Mouse (Mus musculus): ENCODE measurements around the gene Hadh. TPM values are rescaled to one million over a fixed set of nuclear protein-coding genes. Genes with fewer than 3 reads are reported as not detected.

Hadh gene
- 49.4 TPM for polyA plus RNA-seq (2017; shearing (Covaris generic))

DNA sequence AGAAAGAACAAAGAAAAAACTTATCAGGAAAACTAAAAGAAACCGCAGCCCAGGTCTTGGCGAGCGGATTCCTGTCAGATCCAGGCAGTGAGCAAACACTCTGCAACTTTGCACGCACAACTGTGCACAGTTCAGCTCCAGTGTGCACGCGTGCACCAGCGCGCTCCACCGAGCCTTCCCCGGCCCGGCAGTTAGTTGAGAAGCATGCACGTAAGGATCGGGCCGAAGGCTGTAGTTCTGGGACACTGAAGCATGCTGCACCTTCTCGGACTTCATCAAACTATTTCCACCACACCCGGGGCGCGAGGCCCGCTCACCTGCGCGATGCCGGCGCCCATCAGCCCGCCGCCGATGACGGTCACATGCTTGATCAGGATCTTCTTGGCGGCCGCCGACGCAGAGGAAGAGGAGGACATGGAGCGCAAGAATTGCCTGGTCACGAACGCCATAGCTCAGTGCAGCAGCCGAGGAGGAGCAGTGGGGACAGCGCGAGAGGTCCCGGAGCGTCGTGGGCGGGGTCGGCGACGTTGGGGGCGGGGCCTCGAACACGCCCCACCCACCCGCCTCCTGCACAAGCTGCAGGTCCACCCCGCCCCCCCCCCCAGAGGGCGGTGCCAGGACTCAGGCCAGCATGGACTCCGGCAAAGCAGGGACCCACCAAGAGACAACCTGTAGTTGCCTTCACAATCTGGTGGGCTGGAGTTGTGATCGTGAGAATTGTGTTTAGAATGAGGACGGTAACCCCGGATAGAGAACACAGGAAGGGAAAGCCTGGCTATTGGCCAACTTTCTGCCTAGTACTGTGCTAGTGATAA lies at the start of gene Hadh:
Gene Hadh, minus strand, starts transcription at position 543 of the 815 bp plus-strand sequence.

DNA sequence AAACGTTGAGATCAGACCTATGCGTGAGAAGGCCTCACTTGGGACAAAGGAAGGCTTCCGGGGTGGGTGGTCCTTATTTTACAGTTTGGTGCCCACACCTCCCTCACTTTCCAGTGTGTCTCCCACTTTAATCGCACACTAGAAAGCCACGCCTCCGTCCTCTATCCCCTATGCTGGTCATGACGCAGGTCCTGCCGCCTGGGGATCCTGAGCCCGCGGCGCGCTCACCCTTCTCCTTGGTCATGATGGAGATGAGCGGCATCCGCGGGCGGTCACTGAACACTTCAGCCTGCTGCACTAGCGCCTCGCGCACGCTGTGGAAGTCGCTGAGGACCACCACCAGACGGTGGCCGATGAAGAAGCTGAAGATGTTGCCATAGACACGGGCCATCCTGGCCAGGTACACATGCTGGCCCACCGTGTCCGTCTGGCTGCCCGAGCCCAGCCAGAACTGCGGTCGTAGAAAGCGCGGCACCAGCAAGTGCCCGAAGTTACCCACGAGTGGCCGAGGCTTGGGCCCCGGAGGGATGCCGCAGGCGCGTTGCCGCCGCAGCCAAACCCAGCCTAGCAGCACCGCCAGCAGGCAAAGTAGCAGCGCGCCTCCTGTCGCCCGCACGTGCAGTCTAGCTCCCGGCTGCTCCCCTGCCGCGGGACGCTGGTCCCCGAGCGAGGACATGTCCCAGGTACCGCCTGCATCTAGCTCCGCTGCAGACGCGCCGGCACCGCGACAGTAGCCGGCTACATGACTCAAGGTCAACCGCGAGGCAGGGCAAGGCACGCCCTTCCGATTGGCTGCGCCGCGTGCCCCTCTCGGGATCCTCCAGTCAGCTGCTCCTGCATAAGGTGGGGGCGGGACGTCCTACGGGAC lies 30.8 kb upstream of the Hadh start, which contains the start of gene Cyp2u1:
Gene Cyp2u1, minus strand, starts transcription at position 776 of the 868 bp plus-strand sequence.

Other genes with a start within 250 kb of the Hadh start
- gene Lef1, start 161.6 kb downstream of the Hadh start, polyA plus RNA-seq (2017; shearing (Covaris generic)): 1,190 TPM
- gene Cyp2u1, start 31.1 kb upstream of the Hadh start, polyA plus RNA-seq (2017; shearing (Covaris generic)): 0.20 TPM
- gene Sgms2, start 219.3 kb upstream of the Hadh start, polyA plus RNA-seq (2017; shearing (Covaris generic)): 0.07 TPM

All from naive thymus-derived CD4-positive, alpha-beta T cell, adult 5 months (primary cell).